Mouse (Mus musculus): ENCODE results near the gene Esrra. TPM values are rescaled to one million over a fixed set of nuclear protein-coding genes. Genes with fewer than 3 reads are reported as not detected.
A peak's percentile ranks its signal among the peaks of the same experiment; 100 is the strongest.
"Not testable (repeated sequence)": the region's sequence is repeated elsewhere in the genome, so short reads cannot be mapped to it uniquely, and the experiment has no call there.

The Esrra gene
- polyA plus RNA-seq, 1 experiment from 2014 or later = 16.1 TPM

DNA sequence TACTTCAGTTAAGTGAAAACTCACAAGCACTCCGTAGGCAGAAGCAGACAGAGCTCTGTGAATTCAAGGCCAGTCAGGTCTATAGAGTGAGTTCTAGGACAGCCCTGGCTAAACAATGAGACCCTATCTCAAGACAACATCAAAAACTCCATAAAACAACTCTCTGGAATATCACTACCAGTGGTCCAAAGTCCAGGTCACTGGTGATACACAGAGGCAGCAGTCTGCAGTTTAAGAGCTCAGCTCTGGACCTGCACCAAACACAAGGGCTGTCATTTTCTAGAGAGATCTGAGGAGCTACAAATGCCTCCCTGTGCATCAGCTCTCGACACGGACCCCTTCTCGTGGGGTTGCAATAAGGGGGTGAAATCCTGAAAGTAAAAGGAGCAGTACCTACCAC, 3.3 kb downstream of the Esrra start:
- no peak overlapping the region for H3K9ac ChIP-seq
- 84% methylated on average over 4 of the region's 4 CpGs for WGBS
- no peak for ATAC-seq (ENCODE audit: insufficient number of reproducible peaks, low FRiP score, low TSS enrichment, low read depth)

DNA sequence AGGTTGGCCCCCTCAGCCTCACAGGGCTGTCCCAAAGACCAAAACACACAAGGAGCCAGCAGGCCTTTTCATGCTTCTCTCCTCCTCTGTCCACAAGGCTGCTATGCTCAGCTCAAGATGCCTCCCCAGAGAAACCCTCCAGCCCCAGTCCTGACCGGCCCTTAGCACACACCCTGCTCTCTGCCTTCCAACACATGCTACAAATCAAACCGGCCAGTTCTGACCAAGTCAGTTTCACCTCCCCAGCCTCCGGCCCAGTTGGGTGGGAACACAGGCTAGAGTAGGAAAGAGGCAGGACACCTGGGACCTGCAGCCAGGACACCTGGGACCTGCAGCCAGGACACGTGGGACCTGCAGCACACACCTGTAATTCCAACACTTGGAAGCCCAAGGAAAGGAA, 5.1 kb downstream of the Esrra start:
- ATAC-seq (ENCODE audit: insufficient number of reproducible peaks, low FRiP score, low TSS enrichment, low read depth) = no peak
- WGBS = 72% methylated on average over 4 of the region's 4 CpGs

More for the DNA sequence above, 3.3 kb downstream of the Esrra start:
- Histone ChIP-seq H3K27me3 (peaks cover 10% of the 10 kb centered on the region), H3K27ac (replicated peaks) (no peak overlapping the region), H3K36me3 (peaks cover 7% of the 10 kb centered on the region), H3K9me3 (replicated peaks) (no peaks in the 10 kb centered on the region), H3K4me1 (peaks cover 20% of the 10 kb centered on the region), H3K4me2 (replicated peaks) (no peak overlapping the region), H3K4me3 (replicated peaks) (no peak overlapping the region)

DNA sequence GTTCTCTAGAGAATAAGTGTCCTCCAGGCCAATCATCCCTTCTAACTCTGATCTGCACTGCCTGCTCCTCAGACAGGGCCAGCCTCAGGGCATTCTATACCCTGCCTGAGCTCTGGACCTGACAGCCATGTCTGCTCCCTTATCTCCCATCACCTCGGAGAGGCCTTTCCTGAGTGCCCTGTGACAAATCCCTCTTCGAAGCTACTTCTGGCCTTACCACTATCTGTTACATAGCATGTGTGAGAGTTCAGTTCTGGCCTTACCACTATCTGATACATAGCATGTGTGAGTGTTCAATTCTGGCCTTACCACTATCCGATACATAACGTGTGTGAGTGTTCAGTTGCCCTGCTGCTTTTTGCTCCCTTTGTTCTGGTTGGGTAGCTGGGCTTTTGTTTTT, 6.3 kb downstream of the Esrra start:
- WGBS = 83% methylated on average over 4 of the region's 4 CpGs
- Histone ChIP-seq H3K36me3 (peaks cover 31% of the 10 kb centered on the region), H3K4me2 (replicated peaks) (no peak overlapping the region), H3K4me1 (peaks cover 17% of the 10 kb centered on the region), H3K27me3 (no peaks in the 10 kb centered on the region), H3K27ac (replicated peaks) (no peak overlapping the region), H3K9ac (no peak overlapping the region), H3K9me3 (replicated peaks) (no peaks in the 10 kb centered on the region), H3K4me3 (replicated peaks) (no peak overlapping the region)
- ATAC-seq (ENCODE audit: insufficient number of reproducible peaks, low FRiP score, low TSS enrichment, low read depth) = no peak

More for the DNA sequence above, 5.1 kb downstream of the Esrra start:
- no peaks in the 10 kb centered on the region for H3K9me3 ChIP-seq (replicated peaks)
- no peak overlapping the region for H3K4me2 ChIP-seq (replicated peaks)
- no peak overlapping the region for H3K9ac ChIP-seq
- no peaks in the 10 kb centered on the region for H3K27me3 ChIP-seq
- peaks cover 26% of the 10 kb centered on the region for H3K36me3 ChIP-seq
- H3K4me3 ChIP-seq (replicated peaks) = no peak overlapping the region
- no peak overlapping the region for H3K27ac ChIP-seq (replicated peaks)
- H3K4me1 ChIP-seq = peaks cover 18% of the 10 kb centered on the region

DNA sequence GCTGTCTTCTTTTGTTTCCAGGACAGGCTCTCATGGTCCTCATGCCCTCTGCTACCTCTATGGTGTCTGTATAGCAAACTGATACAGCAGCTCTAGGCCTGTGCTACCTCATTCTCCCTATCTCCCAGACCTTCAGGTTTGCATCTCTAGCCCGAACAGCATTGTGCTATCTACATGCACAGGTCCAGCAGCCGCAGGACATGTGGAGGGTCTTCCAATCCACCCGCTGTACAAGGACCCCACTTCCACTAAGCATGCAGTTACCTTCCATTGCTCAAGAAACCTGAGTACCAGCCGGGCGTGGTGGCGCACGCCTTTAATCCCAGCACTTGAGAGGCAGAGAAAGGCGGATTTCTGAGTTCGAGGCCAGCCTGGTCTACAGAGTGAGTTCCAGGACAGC, 7.1 kb downstream of the Esrra start:
- no peaks in the 10 kb centered on the region for H3K27me3 ChIP-seq
- H3K36me3 ChIP-seq = peaks cover 31% of the 10 kb centered on the region
- no peak overlapping the region for H3K9ac ChIP-seq
- no peak overlapping the region for H3K27ac ChIP-seq (replicated peaks)
- H3K4me1 ChIP-seq = peaks cover 11% of the 10 kb centered on the region
- no peaks in the 10 kb centered on the region for H3K9me3 ChIP-seq (replicated peaks)
- H3K4me2 ChIP-seq (replicated peaks) = no peak overlapping the region
- no peak for ATAC-seq (ENCODE audit: insufficient number of reproducible peaks, low FRiP score, low TSS enrichment, low read depth)
- no peak overlapping the region for H3K4me3 ChIP-seq (replicated peaks)
- 86% methylated on average over 9 of the region's 9 CpGs for WGBS

DNA sequence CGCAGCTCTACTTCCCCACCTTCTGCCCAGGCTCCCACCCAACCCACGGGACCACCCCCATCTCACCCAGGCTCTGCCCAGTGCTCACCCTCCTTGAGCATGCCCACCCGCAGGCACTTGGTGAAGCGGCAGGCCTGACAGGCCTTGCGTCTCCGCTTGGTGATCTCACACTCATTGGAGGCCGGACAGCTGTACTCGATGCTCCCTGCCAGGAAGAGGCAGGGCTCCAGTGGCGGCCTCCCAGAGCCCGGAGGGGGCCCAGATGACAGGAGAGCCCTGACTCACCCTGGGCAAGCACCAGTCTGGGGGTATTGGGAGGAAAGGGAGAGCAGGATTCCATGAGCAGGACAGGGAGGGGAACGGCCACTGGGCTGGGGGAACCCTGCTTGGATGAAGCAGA, 7.6 kb downstream of the Esrra start:
- 78% methylated on average over 11 of the region's 11 CpGs for WGBS
- ATAC-seq (ENCODE audit: insufficient number of reproducible peaks, low FRiP score, low TSS enrichment, low read depth) = no peak
- no peaks in the 10 kb centered on the region for H3K27me3 ChIP-seq
- H3K9me3 ChIP-seq (replicated peaks) = no peaks in the 10 kb centered on the region
- H3K4me1 ChIP-seq = peaks cover 11% of the 10 kb centered on the region
- H3K4me3 ChIP-seq (replicated peaks) = no peak overlapping the region
- H3K36me3 ChIP-seq = peaks cover 31% of the 10 kb centered on the region
- no peak overlapping the region for H3K9ac ChIP-seq
- no peak overlapping the region for H3K27ac ChIP-seq (replicated peaks)
- H3K4me2 ChIP-seq (replicated peaks) = no peak overlapping the region

DNA sequence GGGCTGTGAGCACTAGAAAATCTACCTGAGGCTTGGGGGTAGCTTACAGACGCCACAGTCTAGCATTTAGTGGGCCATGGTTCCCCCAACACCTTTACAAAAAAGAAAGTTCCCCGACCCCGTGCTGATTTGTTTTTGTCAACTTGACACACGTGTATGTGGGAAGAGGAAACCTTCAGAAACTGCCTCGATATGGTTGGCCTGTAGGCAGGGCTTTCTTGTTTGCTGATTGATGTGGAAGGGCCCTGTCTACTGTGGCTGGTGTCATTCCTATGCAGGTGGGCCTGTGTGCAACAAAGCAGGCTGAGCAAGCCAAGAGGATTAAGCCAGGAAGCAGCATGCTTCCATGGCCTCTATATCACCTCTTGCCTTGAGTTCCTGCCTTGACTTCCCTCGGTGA, 8.6 kb downstream of the Esrra start:
- Histone ChIP-seq H3K9me3 (replicated peaks) (no peaks in the 10 kb centered on the region), H3K27ac (replicated peaks) (no peak overlapping the region), H3K4me1 (peaks cover 19% of the 10 kb centered on the region), H3K36me3 (peaks cover 27% of the 10 kb centered on the region), H3K4me3 (replicated peaks) (no peak overlapping the region), H3K4me2 (replicated peaks) (no peak overlapping the region), H3K9ac (no peak overlapping the region), H3K27me3 (no peaks in the 10 kb centered on the region)
- ATAC-seq (ENCODE audit: insufficient number of reproducible peaks, low FRiP score, low TSS enrichment, low read depth) = no peak
- 81% methylated on average over 6 of the region's 6 CpGs for WGBS

DNA sequence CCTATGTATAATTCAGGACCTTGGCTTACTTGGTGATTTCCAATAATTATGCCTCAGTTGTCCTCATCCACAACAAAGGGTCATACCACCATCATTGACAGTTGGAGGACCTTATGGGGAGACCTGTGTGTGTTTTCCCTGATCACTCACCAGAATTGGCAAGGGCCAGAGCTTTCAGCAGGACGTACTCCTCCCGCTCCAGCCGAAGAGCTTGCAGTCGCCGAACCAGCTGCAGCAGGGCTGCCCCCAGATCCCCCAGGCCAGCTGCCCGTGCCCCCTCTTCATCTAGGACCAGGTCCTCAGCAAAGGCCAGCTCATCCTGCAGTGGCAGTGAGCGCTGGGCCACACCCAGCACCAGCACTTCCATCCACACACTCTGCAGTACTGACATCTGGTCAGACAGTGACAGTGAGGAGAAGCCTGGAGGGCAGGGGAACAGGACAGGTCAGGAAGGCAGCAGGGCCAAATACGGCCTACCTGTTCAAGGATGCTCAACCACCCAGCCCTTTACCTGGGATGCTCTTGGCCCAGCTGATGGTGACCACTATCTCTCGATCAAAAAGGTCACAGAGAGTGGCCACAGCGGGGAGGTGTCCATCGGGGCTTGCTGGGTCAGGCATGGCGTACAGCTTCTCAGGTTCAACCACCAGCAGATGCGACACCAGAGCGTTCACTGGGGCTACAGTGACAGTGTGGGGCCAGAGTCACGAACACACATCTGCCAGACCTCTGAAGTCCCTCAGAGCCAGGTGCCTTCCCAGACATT, 9.2 kb downstream of the Esrra start:
- no peaks in the 10 kb centered on the region for H3K9me3 ChIP-seq (replicated peaks)
- peaks cover 25% of the 10 kb centered on the region for H3K4me1 ChIP-seq
- no peak overlapping the region for H3K9ac ChIP-seq
- peaks cover 27% of the 10 kb centered on the region for H3K36me3 ChIP-seq
- H3K4me2 ChIP-seq (replicated peaks) = no peak overlapping the region
- no peak overlapping the region for H3K4me3 ChIP-seq (replicated peaks)
- no peak overlapping the region for H3K27ac ChIP-seq (replicated peaks)
- no peak for ATAC-seq (ENCODE audit: insufficient number of reproducible peaks, low FRiP score, low TSS enrichment, low read depth)
- WGBS = 94% methylated on average over 15 of the region's 15 CpGs
- H3K27me3 ChIP-seq = no peaks in the 10 kb centered on the region

DNA sequence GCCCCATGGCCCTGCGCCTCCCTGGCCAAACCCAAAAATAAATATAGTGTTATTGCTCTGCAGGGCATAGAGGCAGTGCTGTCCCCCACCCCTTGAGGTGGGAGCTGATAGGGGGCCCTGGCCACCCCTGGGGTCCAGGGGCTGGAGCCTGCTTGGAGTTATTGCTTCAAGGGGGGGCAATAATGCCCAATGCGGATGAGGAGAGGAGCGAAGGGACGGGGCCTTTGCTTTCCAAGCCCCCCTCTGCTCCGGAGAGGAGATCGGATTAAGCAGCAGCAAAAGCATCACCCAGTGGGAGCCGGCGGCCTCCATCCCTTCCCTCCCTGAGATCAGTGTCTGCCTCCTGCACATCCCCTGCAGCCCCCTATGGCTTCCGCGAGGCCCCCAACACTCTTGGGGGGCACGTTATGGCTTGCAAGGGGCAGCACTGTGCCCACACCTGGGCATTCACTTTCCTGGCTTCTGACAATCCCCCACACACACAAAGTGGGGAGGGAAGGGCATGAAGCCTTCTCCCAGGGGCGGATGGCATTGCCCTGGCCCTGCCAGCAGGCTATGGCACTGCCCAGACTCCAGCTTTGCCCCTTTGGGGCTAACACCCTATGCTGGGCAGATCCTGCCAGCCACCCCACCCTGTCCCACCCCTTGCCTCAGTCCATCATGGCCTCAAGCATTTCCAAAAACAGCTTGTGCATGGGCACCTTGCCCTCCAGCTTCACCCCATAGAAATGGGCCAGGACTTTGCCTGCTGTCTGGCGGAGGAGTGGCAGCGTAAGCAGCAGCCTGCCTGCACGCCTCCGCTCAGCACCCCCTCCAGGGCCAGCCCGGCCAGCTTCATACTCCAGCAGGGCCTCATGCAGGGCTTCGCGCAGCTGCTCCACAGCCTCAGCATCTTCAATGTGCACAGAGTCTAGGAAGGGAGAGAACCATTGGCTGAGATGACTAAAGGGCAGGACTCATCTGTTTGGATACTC, 10.2 kb downstream of the Esrra start:
- peaks cover 26% of the 10 kb centered on the region for H3K4me1 ChIP-seq
- H3K9ac ChIP-seq = no peak overlapping the region
- H3K27ac ChIP-seq (replicated peaks) = no peak overlapping the region
- H3K9me3 ChIP-seq (replicated peaks) = no peaks in the 10 kb centered on the region
- 83% methylated on average over 19 of the region's 19 CpGs for WGBS
- no peaks in the 10 kb centered on the region for H3K27me3 ChIP-seq
- peaks cover 35% of the 10 kb centered on the region for H3K36me3 ChIP-seq
- H3K4me3 ChIP-seq (replicated peaks) = peak overlapping the region; percentile 66
- ATAC-seq (ENCODE audit: insufficient number of reproducible peaks, low FRiP score, low TSS enrichment, low read depth) = no peak
- peak overlapping the region; percentile 70 for H3K4me2 ChIP-seq (replicated peaks)

DNA sequence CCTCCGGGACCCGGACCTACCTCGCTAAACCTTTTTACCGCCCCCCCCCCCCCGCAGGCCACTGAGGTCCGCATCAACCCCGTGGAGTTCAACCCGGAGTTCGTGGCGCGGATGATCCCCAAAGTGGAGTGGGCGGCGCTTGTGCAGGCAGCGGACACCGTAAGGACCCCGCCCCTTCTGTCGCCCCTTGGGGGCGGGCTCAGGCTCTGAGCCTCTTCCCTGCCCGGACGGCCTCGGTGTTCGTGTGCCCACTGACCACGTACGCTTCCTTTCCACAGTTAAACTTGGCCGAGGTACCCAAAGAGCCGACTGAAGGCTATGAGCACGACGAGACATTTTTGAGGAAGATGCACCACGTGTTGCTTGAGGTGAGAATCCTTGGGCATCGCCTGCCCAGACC, 11.3 kb downstream of the Esrra start:
- under 1% methylated on average over 29 of the region's 30 CpGs for WGBS
- H3K4me2 ChIP-seq (replicated peaks) = peak overlapping the region; percentile 70
- H3K36me3 ChIP-seq = peaks cover 44% of the 10 kb centered on the region
- H3K4me1 ChIP-seq = peaks cover 26% of the 10 kb centered on the region
- H3K9me3 ChIP-seq (replicated peaks); H3K27me3 ChIP-seq: not testable (repeated sequence)
- H3K9ac ChIP-seq = peak overlapping the region; percentile 63
- peak overlapping the region; percentile 66 for H3K4me3 ChIP-seq (replicated peaks)
- peak; percentile 43; the same call in 1 of the 2 replicates for ATAC-seq (ENCODE audit: insufficient number of reproducible peaks, low FRiP score, low TSS enrichment, low read depth)
- H3K27ac ChIP-seq (replicated peaks) = peak overlapping the region; percentile 99

DNA sequence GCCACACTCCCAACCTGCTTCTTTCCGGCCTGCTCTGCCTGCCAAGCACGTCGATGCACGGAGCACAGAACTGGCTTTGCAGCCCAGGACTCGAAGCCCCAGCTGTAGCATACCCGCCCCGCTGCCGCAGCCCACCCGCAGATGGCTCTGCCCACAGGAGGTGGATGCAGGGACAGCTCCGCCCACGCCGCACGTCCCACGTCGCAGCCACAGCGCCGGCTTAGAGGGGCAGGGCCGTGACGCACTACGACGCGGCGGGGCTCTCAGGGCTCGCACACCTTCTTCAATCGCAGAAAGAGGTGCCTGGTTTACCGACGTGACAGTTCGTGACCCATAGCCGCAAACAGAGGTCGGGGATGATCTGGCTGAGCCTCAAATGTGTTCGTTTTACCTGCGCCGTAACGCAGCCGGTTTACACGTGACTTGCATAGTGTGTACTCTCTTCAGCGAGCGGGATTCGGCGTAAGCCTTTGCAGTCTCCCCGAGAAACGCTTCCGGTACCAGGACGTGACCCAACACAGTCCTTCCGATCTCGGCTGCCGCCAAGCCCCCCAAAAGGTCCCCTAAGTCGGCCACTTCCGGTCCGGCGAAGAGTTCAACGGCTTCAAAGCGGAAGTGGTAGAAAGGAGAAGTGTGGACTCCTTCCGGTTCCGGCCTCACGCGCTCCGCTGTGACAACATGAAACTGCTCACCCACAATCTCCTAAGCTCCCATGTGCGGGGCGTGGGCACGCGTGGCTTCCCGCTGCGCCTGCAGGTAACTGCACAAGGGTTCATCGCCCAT, 11.9 kb downstream of the Esrra start, which contains the start of the genes Trmt112 and Prdx5:
Gene Trmt112 (plus strand): TSS at position 192 of the 783 bp plus-strand sequence.
Gene Prdx5 (minus strand): TSS at position 600 of the 783 bp plus-strand sequence.
- Histone ChIP-seq H3K27me3 (no peaks in the 10 kb centered on the region), H3K4me3 (replicated peaks) (peak within 1 kb of the TSS; percentile 66), H3K27ac (replicated peaks) (peak within 1 kb of the TSS; percentile 99), H3K36me3 (peaks cover 50% of the 10 kb centered on the region), H3K9ac (peak within 1 kb of the TSS; percentile 63), H3K4me1 (peaks cover 26% of the 10 kb centered on the region), H3K4me2 (replicated peaks) (peak within 1 kb of the TSS; percentile 70), H3K9me3 (replicated peaks) (no peaks in the 10 kb centered on the region)
- WGBS = under 1% methylated on average over 65 of the region's 65 CpGs
- peak; percentile 94 for ATAC-seq (ENCODE audit: insufficient number of reproducible peaks, low FRiP score, low TSS enrichment, low read depth)

Measured in embryonic facial prominence, embryonic 15.5 days (tissue).